Mouse (Mus musculus) cerebellum, postnatal 14 days (tissue): ENCODE data around the gene Pfdn6.
"Not testable (repeated sequence)": the region's sequence is repeated elsewhere in the genome, so short reads cannot be mapped to it uniquely, and the experiment has no call there.

Experiments
- DNase-seq, 2 experiments: peaks; one replicate each; pipeline ENCODE4 v3.0.0; 2021; ENCODE audit warnings: mixed read lengths in 2 of 2

Pfdn6 gene

DNA sequence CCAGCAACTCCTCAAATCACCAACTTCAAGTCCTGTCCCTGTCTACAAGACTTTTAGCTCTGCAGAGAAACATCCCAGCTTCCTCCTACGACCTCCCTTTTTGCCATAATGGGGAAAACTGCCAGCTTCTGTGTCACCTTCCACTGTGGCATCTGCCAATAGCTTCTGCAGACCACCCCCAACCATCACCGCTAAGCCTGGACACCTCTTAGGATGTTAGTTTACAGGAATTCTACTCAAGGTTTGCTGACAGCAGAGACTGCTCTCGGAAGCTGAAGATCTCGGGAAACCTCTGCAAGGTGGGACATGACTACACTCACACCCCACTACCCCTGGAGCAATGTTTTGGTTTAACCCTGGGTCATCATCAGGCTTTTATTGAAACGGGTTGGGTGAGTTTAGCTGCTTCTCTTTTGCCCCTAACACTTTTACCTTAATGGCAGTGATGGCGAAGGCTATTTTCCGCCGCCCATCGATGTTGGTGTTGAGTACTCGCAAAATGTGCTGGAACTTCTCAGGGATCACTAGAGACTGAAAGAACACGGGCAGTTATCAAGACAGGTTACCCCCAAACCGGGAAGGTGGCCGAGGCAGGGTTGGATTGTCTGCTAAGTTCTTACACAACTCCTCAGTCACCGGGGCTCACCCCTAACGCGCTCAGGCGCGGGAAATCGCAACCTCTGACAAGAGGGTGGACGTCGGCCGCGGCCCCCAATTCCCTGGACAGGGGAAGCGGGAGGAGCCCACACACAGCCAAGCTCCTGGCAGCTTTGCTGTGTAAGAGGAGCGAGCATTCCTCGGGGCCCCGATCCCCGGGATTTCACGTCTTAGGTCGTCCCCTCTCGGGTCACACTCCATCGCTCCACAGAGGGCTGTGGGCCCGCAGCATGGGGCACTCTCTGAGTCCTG lies 14.8 kb upstream of the Pfdn6 start:
- DNase-seq: no peak

DNA sequence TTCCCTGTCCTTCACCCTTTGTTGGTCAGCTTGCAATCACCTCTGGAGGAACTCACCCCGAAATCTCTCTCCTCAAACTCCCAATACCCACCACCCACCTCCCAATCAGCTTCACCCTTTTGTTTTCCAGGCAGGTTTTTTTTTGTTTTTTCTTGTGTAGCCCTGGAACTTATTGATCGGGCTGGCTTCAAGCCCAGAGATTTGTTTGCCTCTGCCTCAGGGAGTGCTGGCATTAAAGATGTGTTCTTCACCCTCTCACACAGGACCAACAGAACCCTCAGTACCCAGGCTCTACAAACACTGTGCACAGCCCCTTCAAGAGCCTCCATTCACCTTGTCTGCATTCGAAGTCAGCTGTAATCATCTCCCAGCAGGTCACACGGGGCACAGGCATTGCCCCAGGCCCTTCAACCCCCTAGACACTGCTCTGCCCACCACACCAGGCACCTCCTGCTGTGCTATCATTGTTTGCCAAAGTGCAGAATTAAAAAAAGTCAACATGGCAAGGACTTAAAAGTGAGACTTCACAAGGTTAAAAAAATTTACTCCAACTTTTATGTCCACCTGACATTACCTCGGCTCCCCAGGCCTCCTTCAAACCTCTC lies 13.9 kb upstream of the Pfdn6 start:
- DNase-seq: peak in 1 of 2 experiments; percentile 50

- no peak for DNase-seq
Observed at GRCm38 (mm10) chr17:33953310-33953709, 13.2 kb upstream of the Pfdn6 start.

DNA sequence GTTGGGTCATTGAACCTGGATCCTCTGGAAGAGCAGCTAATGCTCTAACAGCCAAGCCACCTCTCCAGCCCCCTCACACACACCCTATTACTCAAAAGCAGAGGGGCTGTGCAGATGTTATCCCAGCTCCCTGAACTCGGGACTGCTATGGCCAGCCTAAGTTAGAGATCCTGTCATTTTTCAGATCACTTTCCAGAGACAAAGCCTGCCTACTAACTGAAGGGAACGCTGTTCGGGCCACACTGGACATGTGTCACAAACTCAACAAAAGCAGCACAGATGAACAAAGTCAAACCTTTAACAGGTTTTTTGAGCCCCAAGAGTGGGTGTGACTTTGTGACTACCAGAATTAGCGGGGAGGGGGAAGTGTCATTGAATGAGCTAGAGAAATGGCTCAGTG lies 12.7 kb upstream of the Pfdn6 start:
- no peak for DNase-seq

DNA sequence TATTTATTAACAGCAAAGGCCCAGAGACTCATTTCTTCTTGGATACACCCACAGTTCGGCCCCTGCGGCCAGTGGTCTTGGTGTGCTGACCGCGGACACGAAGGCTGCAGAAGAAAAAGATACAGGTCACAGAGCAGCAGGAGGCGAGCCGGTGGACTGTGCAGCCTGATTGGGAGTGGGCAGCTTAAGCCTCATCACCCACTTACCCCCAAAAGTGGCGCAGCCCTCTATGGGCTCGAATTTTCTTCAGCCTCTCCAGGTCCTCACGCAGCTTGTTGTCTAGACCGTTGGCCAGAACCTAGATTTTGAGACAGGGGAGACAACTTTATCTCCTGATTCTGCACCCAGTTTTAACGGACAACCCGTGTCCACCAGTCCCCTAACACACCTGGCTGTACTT lies 11.9 kb upstream of the Pfdn6 start:
- DNase-seq: not testable (repeated sequence)

DNA sequence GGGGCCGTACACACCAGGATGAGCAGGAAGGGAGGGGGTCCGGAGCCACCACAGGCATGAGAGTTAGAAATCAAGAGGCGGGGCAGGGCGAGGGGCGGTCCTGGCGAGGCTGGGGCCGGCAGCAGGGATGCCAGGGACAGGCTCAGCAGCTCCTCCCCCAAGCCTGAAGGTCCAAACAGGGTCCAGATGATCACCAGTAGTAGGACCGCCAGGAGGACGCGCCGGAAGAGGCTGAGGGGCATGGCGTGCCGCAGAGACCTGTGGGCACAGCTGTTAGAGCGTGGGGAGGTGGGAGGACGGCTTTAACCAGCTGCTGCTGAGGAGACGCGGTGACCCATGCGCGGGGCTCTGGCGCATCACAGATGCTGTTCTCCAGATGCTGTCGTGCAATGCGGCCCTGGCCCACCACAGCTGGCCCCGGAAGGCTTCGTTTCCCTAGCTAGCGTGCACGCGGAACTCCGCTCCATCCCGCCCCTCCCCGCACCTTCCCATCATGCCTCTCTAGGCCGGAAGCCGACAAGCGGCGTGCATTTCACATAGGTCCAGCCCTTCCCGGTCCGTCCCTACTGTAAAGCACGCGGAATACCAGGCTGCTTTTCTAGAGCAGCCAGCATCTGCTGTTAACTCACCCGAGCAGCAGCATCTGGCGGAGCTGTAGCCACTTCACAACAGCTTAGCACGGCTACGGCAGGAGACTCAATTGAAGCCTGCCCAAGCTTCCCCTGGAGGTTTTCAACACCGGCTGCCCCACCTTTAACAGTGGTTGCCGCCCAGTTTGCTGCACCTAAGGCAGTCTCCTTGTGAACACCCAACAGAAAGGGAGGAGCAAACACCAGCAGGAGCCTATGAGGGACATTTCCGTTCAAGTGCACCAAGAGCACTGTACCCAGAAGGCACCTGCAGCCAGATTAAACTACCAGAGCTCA lies 11.1 kb upstream of the Pfdn6 start, which contains the start of gene B3galt4:
Gene B3galt4 (minus strand): TSS at position 468 of the 926 bp plus-strand sequence.
- peak; percentile 79 to 89 for DNase-seq

- DNase-seq: no peak
Observed at GRCm38 (mm10) chr17:33950131-33950625, 10.0 kb upstream of the Pfdn6 start.

DNA sequence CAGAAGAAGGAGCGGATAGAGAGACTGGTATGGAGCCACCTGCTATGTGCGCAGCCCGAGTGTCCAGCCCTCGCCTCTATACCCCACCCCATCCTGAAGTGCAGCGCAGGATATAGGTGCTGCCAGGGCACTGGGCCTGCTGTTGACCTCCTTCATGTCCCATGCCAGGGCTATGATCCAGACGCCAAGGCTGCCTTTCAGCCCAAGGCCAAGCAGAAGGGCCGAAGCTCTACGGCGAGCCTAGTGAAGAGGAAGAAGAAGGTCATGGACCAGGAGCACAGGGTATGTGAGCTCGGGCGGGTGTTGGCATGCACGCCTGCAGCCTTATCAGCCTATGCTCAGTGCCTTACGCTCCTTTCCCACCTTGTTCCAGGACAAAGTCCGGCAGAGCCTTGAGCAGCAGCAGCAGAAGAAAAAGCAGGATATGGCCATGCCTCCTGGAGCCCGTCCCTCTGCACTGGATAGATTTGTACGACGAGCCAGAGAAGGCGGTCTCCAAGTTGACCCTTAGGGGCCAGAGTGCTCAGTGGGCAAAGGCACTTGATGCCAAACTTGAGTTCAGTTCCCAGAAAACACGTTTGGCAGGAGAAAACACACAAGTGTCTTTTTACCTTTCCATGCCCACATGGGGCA lies 8.9 kb upstream of the Pfdn6 start:
- DNase-seq: no peak

DNA sequence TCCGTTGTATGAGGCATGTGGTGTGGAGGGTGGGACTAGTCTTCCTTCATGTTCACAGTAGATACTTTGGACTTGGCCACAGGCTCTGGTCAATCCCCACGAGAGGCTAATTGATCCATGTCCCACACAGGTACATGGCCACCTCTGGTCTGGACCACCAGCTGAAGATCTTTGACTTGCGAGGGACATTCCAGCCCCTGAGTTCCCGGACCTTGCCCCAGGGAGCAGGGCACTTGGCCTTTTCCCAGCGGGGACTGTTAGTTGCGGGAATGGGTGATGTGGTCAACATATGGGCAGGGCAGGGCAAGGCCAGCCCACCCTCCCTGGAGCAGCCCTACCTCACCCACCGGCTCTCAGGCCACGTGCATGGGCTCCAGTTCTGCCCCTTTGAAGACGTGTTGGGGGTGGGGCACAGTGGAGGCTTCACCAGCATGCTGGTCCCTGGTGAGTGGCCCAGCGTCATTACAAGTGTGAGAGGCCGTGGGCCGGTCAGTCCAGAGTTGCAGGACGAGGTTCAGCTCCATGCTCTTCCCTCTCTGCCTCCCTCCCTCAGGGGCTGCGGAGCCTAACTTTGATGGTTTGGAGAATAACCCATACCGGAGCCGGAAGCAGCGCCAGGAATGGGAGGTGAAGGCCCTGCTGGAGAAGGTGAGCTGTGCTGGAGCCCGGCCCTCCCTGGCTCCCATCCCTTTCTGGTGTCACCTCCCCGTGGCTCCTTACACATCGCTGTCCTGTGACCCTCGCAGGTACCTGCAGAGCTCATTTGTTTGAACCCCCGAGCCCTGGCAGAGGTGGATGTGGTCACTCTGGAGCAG lies 8.2 kb upstream of the Pfdn6 start:
- no peak for DNase-seq

DNA sequence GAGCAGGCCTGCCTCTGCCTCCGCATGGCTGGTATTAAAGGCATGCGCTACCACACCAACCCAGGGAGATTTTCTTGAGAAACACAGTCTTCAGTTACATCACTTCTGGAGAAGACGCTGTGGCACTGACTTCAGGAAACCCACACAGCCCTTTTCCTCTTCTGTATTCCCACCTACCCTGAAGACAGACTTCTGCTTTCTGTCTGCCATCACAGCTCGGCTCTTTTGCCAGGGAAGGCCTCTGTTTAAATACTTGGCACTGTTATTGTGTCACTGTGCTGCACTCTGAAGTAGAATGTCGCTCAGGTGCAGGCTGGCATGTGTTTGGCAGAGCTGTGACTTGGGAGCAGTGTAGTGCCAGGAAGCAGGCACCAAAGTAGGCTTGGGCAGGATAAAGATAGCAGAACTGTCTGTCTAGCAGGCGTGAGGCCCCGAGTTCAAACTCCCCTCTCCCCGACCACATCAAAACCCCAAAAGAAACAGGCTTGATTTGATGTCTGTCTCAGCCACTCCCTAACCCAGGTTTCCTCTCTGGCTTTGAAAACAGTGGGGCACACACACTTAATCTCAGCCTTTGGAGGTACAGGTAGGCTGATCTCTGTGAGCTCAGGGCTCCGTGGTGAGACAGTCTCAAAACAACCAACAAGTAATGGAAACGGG lies 7.4 kb upstream of the Pfdn6 start:
- DNase-seq: no peak

DNA sequence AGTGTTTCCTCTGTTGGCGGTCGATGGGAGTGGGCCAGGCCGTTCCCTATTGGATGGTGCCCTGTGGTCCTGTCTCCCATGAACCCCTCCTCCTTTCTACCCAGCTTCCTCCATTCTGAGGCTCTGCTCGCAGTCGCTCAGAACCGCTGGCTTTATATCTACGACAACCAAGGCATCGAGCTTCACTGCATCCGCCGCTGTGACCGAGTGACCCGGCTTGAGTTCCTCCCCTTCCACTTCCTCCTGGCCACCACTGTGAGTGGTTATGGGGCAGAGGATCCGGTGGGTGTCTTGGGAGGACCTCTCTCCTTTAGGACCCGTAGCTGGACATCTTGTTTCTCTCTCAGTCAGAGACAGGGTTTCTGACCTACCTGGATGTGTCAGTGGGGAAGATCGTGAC lies 3.3 kb upstream of the Pfdn6 start:
- no peak for DNase-seq

GRCm38 (mm10) chr17:33941381-33941780 lies 1.2 kb upstream of the Pfdn6 start:
- DNase-seq: no peak

- DNase-seq: no peak
Observed at GRCm38 (mm10) chr17:33940981-33941380, 838 bp upstream of the Pfdn6 start.

DNA sequence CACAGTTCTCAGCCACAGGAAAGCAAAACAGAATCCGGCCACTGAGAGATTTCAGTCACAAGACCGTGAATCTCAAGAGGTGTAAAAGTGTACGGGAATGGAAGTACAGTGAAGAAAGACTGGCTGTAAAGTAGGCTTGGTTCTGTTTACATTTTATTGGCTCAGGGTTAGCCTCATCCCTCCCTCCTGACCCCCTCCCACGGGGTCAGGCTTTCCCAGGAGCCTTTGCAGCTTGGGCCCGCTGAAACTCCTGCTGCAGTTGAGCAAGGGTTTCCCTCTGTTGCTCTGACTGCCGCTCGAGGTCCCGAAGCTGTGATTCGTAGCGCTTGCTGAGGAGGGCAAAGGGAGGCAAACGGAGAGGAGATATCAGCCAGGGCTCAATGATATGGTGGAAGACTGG lies 1.4 kb downstream of the Pfdn6 start:
- DNase-seq: no peak

GRCm38 (mm10) chr17:33936993-33937392 lies 3.1 kb downstream of the Pfdn6 start:
- DNase-seq: no peak

DNA sequence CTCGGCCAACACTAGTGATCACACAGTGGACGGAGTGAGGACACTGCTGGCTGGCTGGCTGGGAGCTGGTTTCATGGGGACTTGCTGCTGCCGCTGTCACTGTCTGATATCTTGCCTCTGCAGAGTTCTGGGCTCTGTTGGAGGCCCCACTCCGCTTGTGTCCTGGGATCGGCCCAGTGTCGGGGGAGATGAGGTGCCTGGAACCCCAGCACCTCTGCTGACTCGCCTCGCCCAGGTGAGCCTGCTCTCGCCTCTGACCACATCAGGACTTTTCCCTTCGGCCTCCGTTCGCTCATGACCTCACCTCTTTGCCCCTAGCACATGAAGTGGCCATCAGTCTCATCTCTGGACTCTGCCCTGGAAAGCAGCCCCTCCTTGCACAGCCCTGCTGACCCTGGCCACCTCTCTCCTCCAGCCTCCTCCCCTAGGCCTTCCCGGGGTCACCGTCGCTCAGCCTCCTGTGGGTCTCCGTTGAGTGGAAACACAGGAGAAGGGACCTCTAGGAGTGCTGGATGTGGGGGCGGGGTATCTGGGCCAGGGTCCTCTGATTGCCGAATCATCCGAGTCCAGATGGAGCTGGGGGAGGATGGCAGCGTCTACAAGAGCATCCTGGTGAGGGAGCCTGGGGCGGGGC lies 4.6 kb downstream of the Pfdn6 start:
- no peak for DNase-seq

- DNase-seq: no peak
Observed at GRCm38 (mm10) chr17:33932970-33933369, 7.2 kb downstream of the Pfdn6 start.

- no peak for DNase-seq
Observed at GRCm38 (mm10) chr17:33932448-33932847, 7.7 kb downstream of the Pfdn6 start.

- DNase-seq: no peak
Observed at GRCm38 (mm10) chr17:33931947-33932346, 8.2 kb downstream of the Pfdn6 start.

- no peak for DNase-seq
Observed at GRCm38 (mm10) chr17:33931159-33931866, 8.8 kb downstream of the Pfdn6 start.
